Mouse (Mus musculus) embryonic facial prominence, embryonic 15.5 days (tissue): ENCODE measurements at regions not wholly inside any gene's neighbourhood (a gene's known extent, or its start where the extent isn't known, plus 50 kb on each side); places are given as distances from the start of the nearest gene placed in this dataset.

Experiments
- ATAC-seq: fragments of 200-750 bp; cut with Nextera tagmentation; 2 replicates; pipeline ENCODE4 v1.8.0; 2017; ENCODE audit warnings: low read depth, moderate TSS enrichment; ENCODE audit not compliant: insufficient number of reproducible peaks, low FRiP score, low TSS enrichment
- H3K27ac ChIP-seq: fragments of 300-500 bp; sonication (generic); replicated peaks from 2 replicates; pipeline ENCODE4 v1.5.1; 2015; ENCODE audit warnings: mild to moderate bottlenecking, inconsistent platforms
- H3K27me3 ChIP-seq: fragments of 300-500 bp; sonication (generic); 2 replicates; pipeline ENCODE4 v1.6.1; 2015; ENCODE audit warnings: inconsistent platforms
- H3K36me3 ChIP-seq: fragments of 300-500 bp; sonication (generic); 2 replicates; pipeline ENCODE4 v1.6.1; 2015; ENCODE audit warnings: mild to moderate bottlenecking, inconsistent platforms
- H3K4me1 ChIP-seq: fragments of 300-500 bp; sonication (generic); 2 replicates; pipeline ENCODE4 v1.6.1; 2015; ENCODE audit warnings: inconsistent platforms
- H3K4me2 ChIP-seq: fragments of 300-500 bp; sonication (generic); replicated peaks from 2 replicates; pipeline ENCODE4 v1.6.1; 2015; ENCODE audit warnings: mild to moderate bottlenecking, inconsistent platforms
- H3K4me3 ChIP-seq: fragments of 300-500 bp; sonication (generic); replicated peaks from 2 replicates; pipeline ENCODE4 v1.5.1; 2015; ENCODE audit warnings: mild to moderate bottlenecking, inconsistent platforms
- H3K9ac ChIP-seq: fragments of 300-500 bp; sonication (generic); 2 replicates; pipeline ENCODE4 v1.6.1; 2015; ENCODE audit warnings: inconsistent platforms
- H3K9me3 ChIP-seq: fragments of 300-500 bp; sonication (generic); replicated peaks from 2 replicates; pipeline ENCODE4 v1.6.1; 2016; ENCODE audit warnings: inconsistent platforms
- WGBS: fragments of 180-500 bp; shearing (Covaris S2); methylation state at CpG from one replicate; pipeline ENCODE4 v1.1.7; 2015; 5-methylcytosine and 5-hydroxymethylcytosine counted together

DNA sequence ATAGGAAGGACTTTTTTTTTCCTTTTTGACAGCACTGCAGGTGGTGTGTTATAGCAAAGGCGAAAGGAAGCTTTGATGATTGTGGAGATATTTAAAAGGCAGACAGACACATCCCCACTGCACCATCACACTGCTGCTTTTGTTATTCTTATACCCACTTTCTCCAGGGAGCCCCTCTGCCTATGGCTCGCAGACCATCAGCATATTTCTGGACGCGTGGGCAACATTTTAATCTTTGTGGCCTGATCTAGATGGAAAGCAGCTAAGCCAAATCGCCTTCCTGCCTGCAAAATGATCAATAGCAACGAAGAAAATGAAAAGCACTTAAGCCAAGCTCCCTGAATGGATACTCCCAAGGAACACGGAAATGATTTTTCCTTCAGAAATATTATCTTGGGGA is 1054.0 kb downstream of the Synb start:
- Histone ChIP-seq H3K36me3 (no peaks in the 10 kb centered on the region), H3K4me2 (no peak overlapping the region), H3K4me1 (no peaks in the 10 kb centered on the region), H3K9ac (no peak overlapping the region), H3K27ac (no peak overlapping the region), H3K9me3 (no peaks in the 10 kb centered on the region), H3K4me3 (no peak overlapping the region), H3K27me3 (no peaks in the 10 kb centered on the region)
- WGBS, result 79% methylated on average over 7 of the region's 7 CpGs
- ATAC-seq, result no peak

DNA sequence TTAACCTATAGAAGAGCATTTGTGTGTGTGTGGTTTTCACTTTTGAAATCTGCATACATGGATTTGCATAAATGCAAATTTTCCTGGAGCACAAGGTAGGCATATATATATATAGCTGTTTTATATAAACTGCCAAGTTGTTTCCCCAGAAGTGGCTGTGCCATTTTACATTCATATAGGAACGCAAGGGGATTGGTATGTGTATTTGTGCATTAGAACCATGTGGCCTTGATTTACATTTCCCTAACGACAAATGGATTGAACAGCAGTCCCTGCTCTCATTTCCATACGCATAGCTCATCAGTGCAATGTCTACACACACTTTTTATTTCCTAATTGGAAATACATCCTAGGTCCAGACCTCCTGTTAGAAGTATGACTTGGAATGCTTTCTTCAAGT is 1069.9 kb downstream of the Synb start:
- no peaks in the 10 kb centered on the region for H3K27me3 ChIP-seq
- whole genome bisulfite sequencing, result 41% methylated on average over 3 of the region's 3 CpGs

DNA sequence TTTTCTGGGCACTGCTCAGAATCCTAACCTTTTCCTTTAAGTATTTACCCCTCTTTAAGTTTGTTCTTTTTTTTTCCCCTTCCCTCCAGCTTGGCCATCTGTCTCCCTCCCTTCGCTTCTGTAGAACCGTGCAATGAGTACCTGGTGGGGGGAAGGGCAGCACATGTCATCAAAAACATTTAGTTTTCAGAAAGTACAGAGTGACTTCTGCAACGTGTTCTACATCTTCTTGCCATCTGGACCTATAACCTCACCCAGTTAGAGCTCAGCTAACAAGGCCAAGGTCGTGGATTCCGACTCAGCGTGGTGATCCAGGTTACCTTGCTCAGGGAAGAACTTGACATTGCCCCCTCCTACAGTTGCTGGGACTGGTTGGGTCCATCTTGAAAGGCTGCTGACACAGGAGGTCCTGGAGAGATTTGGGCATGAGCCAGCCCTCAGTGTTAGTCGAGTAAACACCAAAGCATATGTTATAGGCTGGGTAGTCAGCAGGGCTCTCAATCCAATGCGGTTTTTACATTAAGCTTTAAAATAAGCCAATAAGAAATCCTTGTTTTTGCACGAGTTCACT is 1075.0 kb downstream of the Synb start:
- Histone ChIP-seq H3K9ac (no peak overlapping the region), H3K27me3 (no peaks in the 10 kb centered on the region), H3K36me3 (no peaks in the 10 kb centered on the region), H3K4me2 (no peak overlapping the region), H3K4me1 (no peaks in the 10 kb centered on the region), H3K4me3 (no peak overlapping the region), H3K27ac (no peak overlapping the region), H3K9me3 (no peaks in the 10 kb centered on the region)
- WGBS, result 60% methylated on average over 9 of the region's 9 CpGs
- ATAC-seq, result no peak

More for the DNA sequence above, 1069.9 kb downstream of the Synb start:
- no peak; the same call in 1 of the 2 replicates for ATAC-seq
- Histone ChIP-seq H3K27ac (no peak overlapping the region), H3K4me1 (no peaks in the 10 kb centered on the region), H3K4me3 (no peak overlapping the region), H3K4me2 (no peak overlapping the region), H3K9ac (no peak overlapping the region), H3K36me3 (no peaks in the 10 kb centered on the region), H3K9me3 (no peaks in the 10 kb centered on the region)

DNA sequence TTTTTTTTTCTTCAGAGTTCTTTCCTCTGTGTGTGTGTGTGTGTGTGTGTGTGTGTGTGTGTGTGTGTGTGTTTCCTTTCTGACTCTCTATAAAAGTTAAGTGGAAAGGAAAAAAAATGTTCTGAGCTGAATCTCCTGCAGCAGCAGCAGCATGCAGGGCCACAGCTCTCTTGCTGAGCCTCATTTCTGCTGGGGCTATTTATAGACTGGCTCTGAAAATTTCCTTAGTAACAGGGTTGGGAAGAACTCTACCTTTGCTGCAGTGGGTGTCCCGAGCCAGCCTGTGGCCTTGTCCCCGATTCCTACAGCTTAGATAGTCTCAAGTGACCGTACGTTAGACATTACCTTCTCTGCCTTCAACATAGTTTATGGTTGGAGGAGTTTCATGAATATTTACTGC is 1075.6 kb downstream of the Synb start:
- H3K4me1 ChIP-seq, result no peaks in the 10 kb centered on the region
- H3K4me3 ChIP-seq, result no peak overlapping the region
- H3K9ac ChIP-seq, result no peak overlapping the region
- H3K4me2 ChIP-seq, result no peak overlapping the region
- H3K36me3 ChIP-seq, result no peaks in the 10 kb centered on the region
- no peak overlapping the region for H3K27ac ChIP-seq
- H3K27me3 ChIP-seq, result no peaks in the 10 kb centered on the region
- 66% methylated on average over 4 of the region's 4 CpGs for WGBS
- H3K9me3 ChIP-seq, result no peaks in the 10 kb centered on the region
- no peak for ATAC-seq

DNA sequence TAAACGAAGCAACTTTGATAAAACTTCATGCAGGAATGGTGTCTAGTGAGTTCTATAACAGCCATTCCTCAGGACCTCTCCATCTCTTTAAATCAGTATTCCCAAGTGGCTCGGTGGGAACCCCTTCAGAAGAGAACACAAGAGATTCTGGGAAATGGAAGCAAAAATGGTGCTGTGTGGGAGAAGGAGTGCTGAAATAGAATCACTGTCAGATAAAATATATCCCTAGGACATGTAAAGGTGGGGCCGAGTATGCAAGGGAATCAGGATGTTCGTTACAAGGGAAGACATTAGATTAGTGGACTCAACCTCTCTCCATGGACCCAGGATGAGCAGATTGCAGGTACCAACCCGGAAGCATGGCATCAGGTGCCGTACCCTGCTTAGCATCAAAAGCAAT is 1076.1 kb downstream of the Synb start:
- Histone ChIP-seq H3K36me3 (no peaks in the 10 kb centered on the region), H3K9me3 (no peaks in the 10 kb centered on the region), H3K9ac (no peak overlapping the region), H3K27me3 (no peaks in the 10 kb centered on the region), H3K4me3 (no peak overlapping the region), H3K4me2 (no peak overlapping the region), H3K27ac (no peak overlapping the region), H3K4me1 (no peaks in the 10 kb centered on the region)
- ATAC-seq, result no peak
- WGBS, result 83% methylated on average over 6 of the region's 6 CpGs

DNA sequence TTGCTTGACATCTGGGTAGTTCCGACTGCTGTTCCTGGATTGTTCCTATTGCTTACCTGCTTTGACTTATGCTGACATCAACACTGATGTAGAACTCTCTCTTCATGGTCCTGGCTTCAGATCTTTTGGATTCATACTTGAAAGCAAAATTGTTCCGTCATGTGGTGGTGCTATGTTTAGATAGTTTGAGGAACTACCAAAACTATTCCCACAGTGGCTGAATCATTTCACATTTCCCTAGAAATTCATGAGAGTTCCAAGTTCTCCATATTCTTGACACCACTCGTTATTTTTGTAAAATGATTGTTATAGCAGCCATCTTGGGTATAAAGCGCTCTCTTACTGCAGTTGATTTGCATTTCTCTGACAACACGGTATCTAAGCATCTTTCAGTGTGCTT is 1080.2 kb downstream of the Synb start:
- WGBS, result 89% methylated on average over 5 of the region's 5 CpGs
- Histone ChIP-seq H3K4me2 (no peak overlapping the region), H3K27me3 (no peaks in the 10 kb centered on the region), H3K9ac (no peak overlapping the region), H3K9me3 (no peaks in the 10 kb centered on the region), H3K4me1 (no peaks in the 10 kb centered on the region), H3K27ac (no peak overlapping the region), H3K36me3 (no peaks in the 10 kb centered on the region), H3K4me3 (no peak overlapping the region)
- ATAC-seq, result no peak

DNA sequence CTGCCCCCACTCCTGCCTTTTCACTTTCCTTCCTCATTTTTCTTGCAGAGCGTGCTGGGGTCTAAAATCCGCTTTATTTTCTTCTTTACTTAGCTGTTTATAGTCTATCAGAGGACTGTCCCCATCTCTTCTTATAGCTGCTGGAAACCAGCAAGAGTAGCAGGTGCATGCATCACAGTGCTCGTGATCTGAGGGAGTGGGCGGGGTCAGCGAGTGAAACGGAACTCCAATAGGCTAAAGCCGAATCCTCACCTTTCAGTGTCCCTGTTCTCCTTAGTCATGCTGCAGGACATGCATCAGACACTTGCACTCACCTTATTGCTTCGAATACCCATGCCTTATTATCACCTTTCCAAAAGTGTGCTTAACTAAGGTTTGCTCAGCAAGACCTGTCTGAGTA is 1095.3 kb downstream of the Synb start:
- ATAC-seq, result no peak
- H3K36me3 ChIP-seq, result no peaks in the 10 kb centered on the region
- WGBS, result 7% methylated on average over 8 of the region's 8 CpGs

DNA sequence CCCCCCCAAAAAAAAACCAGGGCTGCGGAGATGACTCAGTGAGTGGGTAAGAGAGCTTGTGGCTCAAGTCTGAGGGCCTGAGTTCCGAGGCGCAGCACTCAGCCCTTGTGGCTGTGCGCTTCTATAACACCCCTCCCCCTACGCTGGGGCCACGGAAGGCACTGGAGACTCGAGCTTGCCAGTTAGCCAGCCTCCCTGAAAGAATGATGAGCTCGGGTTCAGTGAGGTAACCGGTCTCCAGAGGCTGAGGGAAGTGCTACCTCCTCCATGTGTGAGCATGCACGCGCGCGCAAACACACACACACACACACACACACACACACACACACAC is 1096.7 kb downstream of the Synb start:
- H3K4me2 ChIP-seq, result no peak overlapping the region
- H3K9ac ChIP-seq, result no peak overlapping the region
- no peak overlapping the region for H3K27ac ChIP-seq
- H3K4me3 ChIP-seq, result no peak overlapping the region
- H3K27me3 ChIP-seq, result no peaks in the 10 kb centered on the region; the same call in 1 of the 2 replicates
- WGBS, result 15% methylated on average over 13 of the region's 13 CpGs
- no peak for ATAC-seq
- H3K4me1 ChIP-seq, result peaks cover 3% of the 10 kb centered on the region
- H3K36me3 ChIP-seq, result no peaks in the 10 kb centered on the region
- no peaks in the 10 kb centered on the region for H3K9me3 ChIP-seq

More for the DNA sequence above, 1095.3 kb downstream of the Synb start:
- Histone ChIP-seq H3K4me2 (no peak overlapping the region), H3K9ac (no peak overlapping the region), H3K4me1 (peaks cover 3% of the 10 kb centered on the region), H3K4me3 (no peak overlapping the region), H3K27me3 (no peaks in the 10 kb centered on the region; the same call in 1 of the 2 replicates), H3K9me3 (no peaks in the 10 kb centered on the region), H3K27ac (no peak overlapping the region)

DNA sequence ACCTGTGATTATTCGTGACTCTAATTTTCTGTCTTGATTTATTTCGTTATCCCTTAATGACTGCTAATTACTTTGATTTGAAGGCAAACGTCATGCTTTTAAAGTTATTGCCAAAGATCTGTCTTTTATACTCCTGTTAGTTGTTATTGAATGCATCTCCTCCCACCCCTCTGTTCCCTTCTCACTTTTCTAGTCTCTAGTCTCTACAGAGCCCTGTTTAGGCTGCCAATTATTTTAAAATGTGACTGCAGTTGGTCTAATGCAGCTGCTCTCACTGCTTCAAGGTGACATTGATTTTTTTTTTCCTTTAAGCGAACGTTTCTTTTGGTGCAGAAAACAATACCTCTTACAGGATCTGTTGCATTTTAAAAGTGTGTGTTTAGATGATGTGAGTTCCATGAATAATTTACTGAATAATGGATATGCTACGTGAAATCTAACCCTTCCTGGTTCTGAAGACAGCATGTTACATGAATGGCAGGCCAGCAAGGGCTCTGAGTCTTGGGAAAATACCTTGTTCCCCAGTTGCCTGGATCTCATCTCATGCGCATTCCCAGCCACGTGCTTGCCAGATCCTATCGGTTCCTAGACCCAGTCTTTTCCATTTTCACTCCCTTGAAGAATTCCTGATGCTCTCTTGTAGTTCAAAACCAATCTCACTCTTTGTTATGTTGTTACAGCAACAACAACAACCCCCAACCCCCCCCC is 1097.2 kb downstream of the Synb start:
- WGBS, result 22% methylated on average over 9 of the region's 9 CpGs
- Histone ChIP-seq H3K27ac (no peak overlapping the region), H3K9me3 (no peaks in the 10 kb centered on the region), H3K36me3 (no peaks in the 10 kb centered on the region), H3K4me3 (no peak overlapping the region), H3K27me3 (no peaks in the 10 kb centered on the region; the same call in 1 of the 2 replicates), H3K9ac (no peak overlapping the region), H3K4me2 (no peak overlapping the region), H3K4me1 (peaks cover 3% of the 10 kb centered on the region)
- ATAC-seq, result no peak

DNA sequence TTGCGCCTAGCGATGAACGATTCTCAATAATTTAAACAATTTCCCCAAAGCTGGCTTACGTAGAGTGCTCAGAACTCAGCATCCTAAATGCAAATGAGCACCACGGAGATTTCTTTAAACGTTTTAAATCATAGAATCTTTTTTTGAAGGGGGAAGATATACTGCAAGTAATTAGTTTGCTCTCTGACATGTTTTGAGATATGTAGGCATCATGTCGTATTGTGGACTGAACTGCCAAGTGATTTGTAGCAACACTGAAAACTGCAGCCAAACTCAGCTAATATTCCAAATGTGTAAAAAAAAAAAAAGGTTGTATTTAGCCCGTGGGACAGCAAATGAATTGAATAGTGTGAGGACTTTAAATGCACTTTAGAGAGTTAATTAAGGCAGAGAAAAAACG is 1097.9 kb downstream of the Synb start:
- no peak overlapping the region for H3K27ac ChIP-seq
- no peaks in the 10 kb centered on the region for H3K9me3 ChIP-seq
- no peak overlapping the region for H3K9ac ChIP-seq
- no peak overlapping the region for H3K4me3 ChIP-seq
- no peak for ATAC-seq
- WGBS, result 59% methylated on average over 9 of the region's 9 CpGs
- H3K27me3 ChIP-seq, result no peaks in the 10 kb centered on the region; the same call in 1 of the 2 replicates
- H3K4me2 ChIP-seq, result no peak overlapping the region
- peaks cover 3% of the 10 kb centered on the region for H3K4me1 ChIP-seq
- H3K36me3 ChIP-seq, result no peaks in the 10 kb centered on the region

DNA sequence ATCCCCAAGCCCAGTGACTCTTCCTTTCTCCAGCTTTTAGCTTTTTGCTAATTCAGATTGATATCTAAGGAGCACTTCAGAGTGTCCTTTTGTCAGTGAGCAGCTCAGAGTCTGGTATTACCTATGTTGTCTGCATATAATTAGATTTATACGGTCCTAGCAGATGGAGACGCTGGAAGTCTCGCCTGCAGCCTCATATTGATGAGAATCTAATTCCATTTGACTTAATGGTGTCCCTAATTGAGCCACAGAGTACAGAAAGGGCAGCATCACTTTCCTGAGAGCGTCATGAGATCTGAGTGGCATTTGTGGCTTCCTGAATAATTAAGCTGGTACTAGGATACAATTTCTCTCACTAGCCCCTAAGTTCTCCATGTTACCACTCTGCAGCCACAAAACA is 1104.2 kb downstream of the Synb start:
- H3K9ac ChIP-seq, result no peak overlapping the region
- no peaks in the 10 kb centered on the region for H3K4me1 ChIP-seq
- WGBS, result 45% methylated on average over 4 of the region's 4 CpGs
- H3K4me2 ChIP-seq, result no peak overlapping the region
- ATAC-seq, result no peak
- H3K27ac ChIP-seq, result no peak overlapping the region
- H3K9me3 ChIP-seq, result no peaks in the 10 kb centered on the region
- no peaks in the 10 kb centered on the region for H3K27me3 ChIP-seq
- H3K4me3 ChIP-seq, result no peak overlapping the region
- H3K36me3 ChIP-seq, result no peaks in the 10 kb centered on the region

DNA sequence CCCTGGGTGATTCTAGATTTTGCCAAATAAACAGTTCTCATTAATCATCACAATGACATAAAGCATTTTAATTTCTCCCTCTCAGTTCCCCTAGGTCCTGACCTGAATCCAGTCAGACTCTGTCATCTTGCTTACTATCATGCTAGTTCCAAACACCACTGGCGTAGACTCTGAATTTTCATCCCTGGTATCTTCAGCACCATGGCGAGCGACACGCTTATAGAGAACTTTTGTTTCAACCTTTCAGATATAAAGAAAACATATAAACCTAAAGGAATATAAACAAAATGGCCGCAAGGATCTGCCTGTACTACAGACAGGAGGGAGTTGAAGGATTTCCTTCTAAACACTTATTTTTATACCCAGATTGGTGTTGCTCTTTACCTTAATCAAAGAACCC is 1105.8 kb downstream of the Synb start:
- no peak for ATAC-seq
- Histone ChIP-seq H3K36me3 (no peaks in the 10 kb centered on the region), H3K9me3 (no peaks in the 10 kb centered on the region), H3K27me3 (no peaks in the 10 kb centered on the region), H3K4me3 (no peak overlapping the region), H3K27ac (no peak overlapping the region), H3K4me1 (no peaks in the 10 kb centered on the region), H3K9ac (no peak overlapping the region), H3K4me2 (no peak overlapping the region)
- WGBS, result 55% methylated on average over 5 of the region's 5 CpGs
